Mouse (Mus musculus) embryonic facial prominence, embryonic 15.5 days (tissue): ENCODE results near the gene Ints11. TPM values are rescaled to one million over a fixed set of nuclear protein-coding genes. Genes with fewer than 3 reads are reported as not detected.

Experiments used
- ATAC-seq: fragments of 200-750 bp; cut with Nextera tagmentation; 2 replicates; pipeline ENCODE4 v1.8.0; 2017; ENCODE audit warnings: low read depth, moderate TSS enrichment; ENCODE audit not compliant: insufficient number of reproducible peaks, low FRiP score, low TSS enrichment
- H3K27ac ChIP-seq: fragments of 300-500 bp; sonication (generic); replicated peaks from 2 replicates; pipeline ENCODE4 v1.5.1; 2015; ENCODE audit warnings: mild to moderate bottlenecking, inconsistent platforms
- H3K27me3 ChIP-seq: fragments of 300-500 bp; sonication (generic); 2 replicates; pipeline ENCODE4 v1.6.1; 2015; ENCODE audit warnings: inconsistent platforms
- H3K36me3 ChIP-seq: fragments of 300-500 bp; sonication (generic); 2 replicates; pipeline ENCODE4 v1.6.1; 2015; ENCODE audit warnings: mild to moderate bottlenecking, inconsistent platforms
- H3K4me1 ChIP-seq: fragments of 300-500 bp; sonication (generic); 2 replicates; pipeline ENCODE4 v1.6.1; 2015; ENCODE audit warnings: inconsistent platforms
- H3K4me2 ChIP-seq: fragments of 300-500 bp; sonication (generic); replicated peaks from 2 replicates; pipeline ENCODE4 v1.6.1; 2015; ENCODE audit warnings: mild to moderate bottlenecking, inconsistent platforms
- H3K4me3 ChIP-seq: fragments of 300-500 bp; sonication (generic); replicated peaks from 2 replicates; pipeline ENCODE4 v1.5.1; 2015; ENCODE audit warnings: mild to moderate bottlenecking, inconsistent platforms
- H3K9ac ChIP-seq: fragments of 300-500 bp; sonication (generic); 2 replicates; pipeline ENCODE4 v1.6.1; 2015; ENCODE audit warnings: inconsistent platforms
- H3K9me3 ChIP-seq: fragments of 300-500 bp; sonication (generic); replicated peaks from 2 replicates; pipeline ENCODE4 v1.6.1; 2016; ENCODE audit warnings: inconsistent platforms
- WGBS: fragments of 180-500 bp; shearing (Covaris S2); methylation state at CpG from one replicate; pipeline ENCODE4 v1.1.7; 2015; 5-methylcytosine and 5-hydroxymethylcytosine counted together
- polyA plus RNA-seq: library from polyadenylated mRNA; unstranded; fragments of >200 nt; fragmentation: Nextera tagmentation; extraction: Ambion mirVana; gene quantifications from 2 replicates; pipeline ENCODE4 v1.2.1, GENCODE M21; 2015

Ints11 gene
- polyA plus RNA-seq, 1 experiment from 2014 or later = 73.1 TPM

GRCm38 (mm10) chr4:155849391-155849790, 20.0 kb upstream of the Ints11 start:
- Histone ChIP-seq H3K4me1 (peaks cover 32% of the 10 kb centered on the region), H3K9ac (no peak overlapping the region), H3K27me3 (no peaks in the 10 kb centered on the region), H3K4me2 (no peak overlapping the region), H3K9me3 (no peaks in the 10 kb centered on the region), H3K4me3 (no peak overlapping the region), H3K36me3 (peaks cover 9% of the 10 kb centered on the region), H3K27ac (no peak overlapping the region)
- WGBS = 87% methylated on average over 2 of the region's 2 CpGs
- no peak for ATAC-seq

- no peak overlapping the region for H3K9ac ChIP-seq
- H3K4me1 ChIP-seq = peaks cover 32% of the 10 kb centered on the region
- H3K36me3 ChIP-seq = peaks cover 15% of the 10 kb centered on the region
- no peak overlapping the region for H3K4me2 ChIP-seq
- ATAC-seq = no peak
- H3K4me3 ChIP-seq = no peak overlapping the region
- no peak overlapping the region for H3K27ac ChIP-seq
- H3K27me3 ChIP-seq = no peaks in the 10 kb centered on the region
- 93% methylated on average over 3 of the region's 3 CpGs for WGBS
- no peaks in the 10 kb centered on the region for H3K9me3 ChIP-seq
These were observed 19.4 kb upstream of the Ints11 start for GRCm38 (mm10) chr4:155849792-155850451.

GRCm38 (mm10) chr4:155851368-155851767, 18.0 kb upstream of the Ints11 start:
- no peak overlapping the region for H3K9ac ChIP-seq
- H3K9me3 ChIP-seq = no peaks in the 10 kb centered on the region
- H3K4me3 ChIP-seq = no peak overlapping the region
- H3K27me3 ChIP-seq = no peaks in the 10 kb centered on the region
- H3K36me3 ChIP-seq = peaks cover 29% of the 10 kb centered on the region
- H3K27ac ChIP-seq = no peak overlapping the region
- no peak for ATAC-seq
- 88% methylated on average over 3 of the region's 3 CpGs for WGBS
- peaks cover 32% of the 10 kb centered on the region for H3K4me1 ChIP-seq
- H3K4me2 ChIP-seq = no peak overlapping the region

- Histone ChIP-seq H3K4me2 (no peak overlapping the region), H3K27me3 (no peaks in the 10 kb centered on the region), H3K4me3 (no peak overlapping the region), H3K9ac (no peak overlapping the region), H3K9me3 (no peaks in the 10 kb centered on the region), H3K4me1 (peaks cover 26% of the 10 kb centered on the region), H3K36me3 (peaks cover 33% of the 10 kb centered on the region), H3K27ac (no peak overlapping the region)
- ATAC-seq = no peak
- 57% methylated on average over 2 of the region's 2 CpGs for WGBS
These were observed 17.4 kb upstream of the Ints11 start for GRCm38 (mm10) chr4:155851951-155852411.

DNA sequence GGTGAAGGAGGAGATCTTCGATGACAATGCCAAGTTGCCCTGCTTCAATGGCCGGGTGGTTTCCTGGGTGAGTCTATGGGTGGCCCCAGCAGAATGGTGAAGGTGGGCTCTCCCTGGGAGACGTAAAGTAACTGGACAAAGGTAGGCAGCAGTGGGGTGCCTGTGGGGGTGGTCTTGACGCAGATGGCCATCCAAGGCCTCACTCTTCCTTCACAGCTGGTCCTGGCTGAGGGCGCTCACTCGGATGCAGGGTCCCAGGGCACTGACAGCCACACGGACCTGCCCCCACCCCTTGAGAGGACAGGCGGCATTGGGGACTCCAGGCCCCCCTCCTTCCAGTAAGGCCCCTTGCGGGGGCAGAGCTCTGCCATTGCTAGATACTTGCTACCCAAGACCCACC, 15.9 kb upstream of the Ints11 start:
- Histone ChIP-seq H3K4me2 (no peak overlapping the region), H3K4me1 (peaks cover 19% of the 10 kb centered on the region), H3K9ac (no peak overlapping the region), H3K36me3 (peaks cover 48% of the 10 kb centered on the region), H3K4me3 (no peak overlapping the region), H3K9me3 (no peaks in the 10 kb centered on the region), H3K27me3 (no peaks in the 10 kb centered on the region), H3K27ac (no peak overlapping the region)
- 91% methylated on average over 9 of the region's 9 CpGs for WGBS
- ATAC-seq = no peak

- ATAC-seq = no peak
- Histone ChIP-seq H3K4me3 (no peak overlapping the region), H3K9ac (no peak overlapping the region), H3K27me3 (no peaks in the 10 kb centered on the region), H3K4me2 (no peak overlapping the region), H3K4me1 (peaks cover 5% of the 10 kb centered on the region; the same call in 1 of the 2 replicates), H3K9me3 (no peaks in the 10 kb centered on the region), H3K36me3 (peaks cover 55% of the 10 kb centered on the region), H3K27ac (no peak overlapping the region)
- WGBS = 94% methylated on average over 12 of the region's 12 CpGs
These were observed 14.4 kb upstream of the Ints11 start for GRCm38 (mm10) chr4:155854991-155855390.

DNA sequence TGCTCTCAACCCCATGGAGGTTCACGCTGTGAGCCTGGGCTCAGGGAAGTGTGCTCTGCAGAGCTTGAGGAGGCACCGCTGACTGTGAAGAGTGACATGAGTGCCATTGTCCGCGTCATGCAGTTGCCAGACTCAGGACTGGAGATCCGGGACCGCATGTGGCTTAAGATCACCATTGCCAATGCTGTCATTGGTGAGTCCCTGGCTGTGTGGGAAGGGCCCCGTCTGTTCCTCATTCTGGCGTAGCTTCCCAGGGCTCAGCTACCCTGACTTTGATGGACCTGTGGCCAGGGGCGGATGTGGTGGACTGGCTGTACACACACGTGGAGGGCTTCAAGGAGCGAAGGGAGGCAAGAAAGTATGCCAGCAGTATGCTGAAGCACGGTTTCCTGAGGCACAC, 13.3 kb upstream of the Ints11 start:
- WGBS = 91% methylated on average over 12 of the region's 12 CpGs
- Histone ChIP-seq H3K9ac (no peak overlapping the region), H3K36me3 (peaks cover 66% of the 10 kb centered on the region), H3K9me3 (no peaks in the 10 kb centered on the region), H3K4me3 (no peak overlapping the region), H3K4me2 (no peak overlapping the region), H3K4me1 (peaks cover 5% of the 10 kb centered on the region; the same call in 1 of the 2 replicates), H3K27ac (no peak overlapping the region), H3K27me3 (no peaks in the 10 kb centered on the region)
- ATAC-seq = no peak

DNA sequence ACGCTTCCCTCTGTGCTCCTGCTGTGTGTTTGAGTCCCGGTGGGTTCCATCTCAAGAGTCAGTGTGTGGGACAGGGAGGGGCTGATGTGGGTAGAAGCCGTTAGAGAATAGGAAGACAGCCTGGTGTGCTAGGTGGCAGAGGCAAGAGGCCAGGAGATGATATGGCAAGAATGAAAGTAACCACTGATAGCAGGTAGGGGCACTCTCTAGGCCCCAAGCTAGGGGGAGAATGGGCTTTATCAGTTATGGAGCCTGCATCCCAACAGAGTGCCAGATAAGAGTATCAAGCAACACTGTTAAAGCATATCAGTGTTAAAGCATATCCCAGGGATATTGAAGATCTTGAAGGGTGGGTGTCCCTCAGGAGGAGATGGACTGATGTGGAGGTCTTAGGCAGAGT, 12.5 kb upstream of the Ints11 start:
- ATAC-seq = no peak
- Histone ChIP-seq H3K4me1 (peaks cover under 1% of the 10 kb centered on the region; the same call in 1 of the 2 replicates), H3K27me3 (no peaks in the 10 kb centered on the region), H3K9me3 (no peaks in the 10 kb centered on the region), H3K4me2 (no peak overlapping the region), H3K27ac (no peak overlapping the region), H3K36me3 (peaks cover 69% of the 10 kb centered on the region), H3K4me3 (no peak overlapping the region), H3K9ac (no peak overlapping the region)
- 89% methylated on average over 3 of the region's 3 CpGs for WGBS

DNA sequence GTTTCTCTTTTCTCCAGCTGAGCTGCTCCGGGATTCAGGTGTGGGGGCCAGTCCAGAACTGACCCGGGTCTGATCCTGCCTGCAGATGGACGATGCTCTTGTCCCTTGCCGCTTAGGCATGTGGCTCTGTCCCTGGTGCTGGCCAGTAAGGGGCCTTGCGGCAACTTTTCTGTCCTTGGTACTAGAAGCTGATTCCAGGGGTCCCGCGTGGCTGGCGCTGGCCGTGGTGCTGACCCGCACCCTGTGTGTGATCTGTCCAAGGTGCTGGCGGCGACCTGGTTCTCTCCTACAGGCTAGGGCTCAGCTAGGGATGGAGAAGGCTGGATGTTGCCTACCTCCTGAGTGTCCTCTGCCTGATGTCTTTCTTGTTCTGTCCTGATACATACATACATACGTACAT, 10.0 kb upstream of the Ints11 start:
- Histone ChIP-seq H3K9ac (no peak overlapping the region), H3K27me3 (no peaks in the 10 kb centered on the region), H3K9me3 (no peaks in the 10 kb centered on the region), H3K4me1 (no peaks in the 10 kb centered on the region), H3K27ac (no peak overlapping the region), H3K4me2 (no peak overlapping the region), H3K4me3 (no peak overlapping the region), H3K36me3 (peaks cover 61% of the 10 kb centered on the region)
- WGBS = 17% methylated on average over 13 of the region's 13 CpGs
- ATAC-seq = no peak

- no peaks in the 10 kb centered on the region for H3K4me1 ChIP-seq
- no peak overlapping the region for H3K4me3 ChIP-seq
- no peak overlapping the region for H3K4me2 ChIP-seq
- peaks cover 61% of the 10 kb centered on the region for H3K36me3 ChIP-seq
- no peaks in the 10 kb centered on the region for H3K27me3 ChIP-seq
- ATAC-seq = no peak
- no peak overlapping the region for H3K27ac ChIP-seq
- 84% methylated on average over 7 of the region's 7 CpGs for WGBS
- H3K9ac ChIP-seq = no peak overlapping the region
- H3K9me3 ChIP-seq = no peaks in the 10 kb centered on the region
These were observed 7.6 kb upstream of the Ints11 start for GRCm38 (mm10) chr4:155861787-155862186.

GRCm38 (mm10) chr4:155863001-155863400, 6.3 kb upstream of the Ints11 start, which contains the start of gene Tas1r3:
Gene Tas1r3, minus strand, starts transcription at chr4:155863362.
- Histone ChIP-seq H3K27ac (no peak within 1 kb of the TSS), H3K9ac (no peak within 1 kb of the TSS), H3K4me2 (no peak within 1 kb of the TSS), H3K27me3 (no peaks in the 10 kb centered on the region), H3K4me3 (no peak within 1 kb of the TSS), H3K36me3 (peaks cover 52% of the 10 kb centered on the region), H3K9me3 (no peaks in the 10 kb centered on the region), H3K4me1 (peaks cover under 1% of the 10 kb centered on the region; the same call in 1 of the 2 replicates)
- no peak for ATAC-seq
- 77% methylated on average over 5 of the region's 5 CpGs for WGBS
